Mouse (Mus musculus) embryonic facial prominence, embryonic 10.5 days (tissue): Measurements from ENCODE around the gene Espn. TPM values are rescaled to one million over a fixed set of nuclear protein-coding genes. Genes with fewer than 3 reads are reported as not detected.

Source experiments
- DNase-seq: peaks from one replicate; pipeline ENCODE4 v3.0.0-alpha.2; 2017; ENCODE audit warnings: low spot score
- H3K27ac ChIP-seq: fragments of 300-500 bp; sonication (generic); replicated peaks from 2 replicates; pipeline ENCODE4 v1.5.1; 2016; ENCODE audit warnings: mild to moderate bottlenecking
- H3K27me3 ChIP-seq: fragments of 300-500 bp; sonication (generic); replicated peaks from 2 replicates; pipeline ENCODE4 v1.6.1; 2016; ENCODE audit warnings: low read depth, mild to moderate bottlenecking; ENCODE audit not compliant: poor library complexity, severe bottlenecking
- H3K36me3 ChIP-seq: fragments of 300-500 bp; sonication (generic); replicated peaks from 2 replicates; pipeline ENCODE4 v1.6.1; 2016; ENCODE audit warnings: mild to moderate bottlenecking, moderate library complexity
- H3K4me1 ChIP-seq: fragments of 300-500 bp; sonication (generic); 2 replicates; pipeline ENCODE4 v1.6.1; 2016
- H3K4me3 ChIP-seq: fragments of 300-500 bp; sonication (generic); 2 replicates; pipeline ENCODE4 v1.5.1; 2016; ENCODE audit warnings: mild to moderate bottlenecking, moderate library complexity
- H3K9me3 ChIP-seq: fragments of 300-500 bp; sonication (generic); 2 replicates; pipeline ENCODE4 v1.6.1; 2016; ENCODE audit warnings: mild to moderate bottlenecking
- WGBS: fragments of 180-500 bp; shearing (Covaris S2); methylation state at CpG from one replicate; pipeline ENCODE4 v1.1.7; 2016; 5-methylcytosine and 5-hydroxymethylcytosine counted together
- polyA plus RNA-seq: library from polyadenylated mRNA; unstranded; fragments of >200 nt; fragmentation: Nextera tagmentation; extraction: Ambion mirVana; gene quantifications from 2 replicates; pipeline ENCODE4 v1.2.1, GENCODE M21; 2016

The Espn gene
- polyA plus RNA-seq, 1 experiment from 2014 or later = 10.3 TPM

- DNase-seq = no peak
- no peak overlapping the region for H3K27ac ChIP-seq
- no peaks in the 10 kb centered on the region for H3K9me3 ChIP-seq
- 78% methylated on average over 9 of the region's 9 CpGs for WGBS
- H3K4me3 ChIP-seq = no peak overlapping the region
- peaks cover 72% of the 10 kb centered on the region for H3K36me3 ChIP-seq
- H3K4me1 ChIP-seq = peaks cover 53% of the 10 kb centered on the region
- peaks cover 63% of the 10 kb centered on the region for H3K27me3 ChIP-seq
Measured at GRCm38 (mm10) chr4:152112329-152112728, 39.8 kb downstream of the Espn start.

- Histone ChIP-seq H3K36me3 (peaks cover 88% of the 10 kb centered on the region), H3K27me3 (peaks cover 62% of the 10 kb centered on the region), H3K4me1 (peaks cover 45% of the 10 kb centered on the region), H3K27ac (no peak overlapping the region), H3K9me3 (no peaks in the 10 kb centered on the region), H3K4me3 (no peak overlapping the region)
- no peak for DNase-seq
- 87% methylated on average over 4 of the region's 4 CpGs for WGBS
Measured at GRCm38 (mm10) chr4:152110689-152111088, 41.5 kb downstream of the Espn start.

- no peak for DNase-seq
- H3K4me3 ChIP-seq = no peak overlapping the region
- H3K27ac ChIP-seq = no peak overlapping the region
- no peaks in the 10 kb centered on the region for H3K9me3 ChIP-seq
- peaks cover 34% of the 10 kb centered on the region for H3K4me1 ChIP-seq
- WGBS = 86% methylated on average over 3 of the region's 3 CpGs
- peaks cover 84% of the 10 kb centered on the region for H3K36me3 ChIP-seq
- H3K27me3 ChIP-seq = peaks cover 52% of the 10 kb centered on the region
Measured at GRCm38 (mm10) chr4:152109509-152109908, 42.7 kb downstream of the Espn start.

GRCm38 (mm10) chr4:152108673-152109072 is 43.5 kb downstream of the Espn start:
- DNase-seq = no peak
- peaks cover 84% of the 10 kb centered on the region for H3K36me3 ChIP-seq
- H3K4me3 ChIP-seq = peak overlapping the region; percentile 60
- no peaks in the 10 kb centered on the region for H3K9me3 ChIP-seq
- WGBS = 87% methylated on average over 5 of the region's 5 CpGs
- peaks cover 43% of the 10 kb centered on the region for H3K27me3 ChIP-seq
- peaks cover 26% of the 10 kb centered on the region for H3K4me1 ChIP-seq
- no peak overlapping the region for H3K27ac ChIP-seq

- Histone ChIP-seq H3K27ac (peak overlapping the region; percentile 78), H3K9me3 (no peaks in the 10 kb centered on the region), H3K4me1 (peaks cover 26% of the 10 kb centered on the region), H3K36me3 (peaks cover 84% of the 10 kb centered on the region), H3K4me3 (peak overlapping the region; percentile 60), H3K27me3 (peaks cover 37% of the 10 kb centered on the region)
- DNase-seq = peak; percentile 95
- 6% methylated on average over 30 of the region's 30 CpGs for WGBS
Measured at GRCm38 (mm10) chr4:152107971-152108509, 44.1 kb downstream of the Espn start.

GRCm38 (mm10) chr4:152107493-152107892 is 44.7 kb downstream of the Espn start:
- Histone ChIP-seq H3K36me3 (peaks cover 84% of the 10 kb centered on the region), H3K4me3 (peak overlapping the region; percentile 60), H3K27ac (peak overlapping the region; percentile 78), H3K27me3 (peaks cover 33% of the 10 kb centered on the region), H3K4me1 (peaks cover 32% of the 10 kb centered on the region), H3K9me3 (no peaks in the 10 kb centered on the region)
- 2% methylated on average over 24 of the region's 24 CpGs for WGBS
- peak; percentile 80 for DNase-seq

- H3K27me3 ChIP-seq = peaks cover 29% of the 10 kb centered on the region
- no peak overlapping the region for H3K27ac ChIP-seq
- 57% methylated on average over 9 of the region's 9 CpGs for WGBS
- peaks cover 84% of the 10 kb centered on the region for H3K36me3 ChIP-seq
- no peak for DNase-seq
- H3K9me3 ChIP-seq = no peaks in the 10 kb centered on the region
- H3K4me1 ChIP-seq = peaks cover 35% of the 10 kb centered on the region
- no peak overlapping the region for H3K4me3 ChIP-seq
Measured at GRCm38 (mm10) chr4:152106746-152107145, 45.4 kb downstream of the Espn start.

GRCm38 (mm10) chr4:152103025-152103424 is 49.1 kb downstream of the Espn start:
- Histone ChIP-seq H3K36me3 (peaks cover 51% of the 10 kb centered on the region), H3K4me1 (peaks cover 57% of the 10 kb centered on the region)
- 35% methylated on average over 7 of the region's 7 CpGs for WGBS

GRCm38 (mm10) chr4:152101921-152102320 is 50.2 kb downstream of the Espn start:
- Histone ChIP-seq H3K27me3 (peaks cover 17% of the 10 kb centered on the region), H3K4me3 (no peak overlapping the region), H3K36me3 (peaks cover 47% of the 10 kb centered on the region), H3K4me1 (peaks cover 57% of the 10 kb centered on the region), H3K27ac (no peak overlapping the region), H3K9me3 (no peaks in the 10 kb centered on the region)
- WGBS = 92% methylated on average over 16 of the region's 16 CpGs
- DNase-seq = no peak

More at GRCm38 (mm10) chr4:152103025-152103424, 49.1 kb downstream of the Espn start:
- H3K9me3 ChIP-seq = no peaks in the 10 kb centered on the region
- no peak overlapping the region for H3K27ac ChIP-seq
- peaks cover 19% of the 10 kb centered on the region for H3K27me3 ChIP-seq
- peak; percentile 80 for DNase-seq
- H3K4me3 ChIP-seq = no peak overlapping the region

GRCm38 (mm10) chr4:152101081-152101653 is 51.0 kb downstream of the Espn start:
- WGBS = 57% methylated on average over 7 of the region's 7 CpGs
- no peak overlapping the region for H3K4me3 ChIP-seq
- no peaks in the 10 kb centered on the region for H3K9me3 ChIP-seq
- H3K27me3 ChIP-seq = peaks cover 17% of the 10 kb centered on the region
- no peak overlapping the region for H3K27ac ChIP-seq
- H3K36me3 ChIP-seq = peaks cover 39% of the 10 kb centered on the region
- DNase-seq = no peak
- H3K4me1 ChIP-seq = peaks cover 62% of the 10 kb centered on the region

- Histone ChIP-seq H3K4me1 (peaks cover 67% of the 10 kb centered on the region), H3K27me3 (peaks cover 13% of the 10 kb centered on the region), H3K4me3 (no peak overlapping the region), H3K27ac (peak overlapping the region; percentile 30; the same call in 1 of the 2 replicates), H3K9me3 (no peaks in the 10 kb centered on the region), H3K36me3 (peaks cover 33% of the 10 kb centered on the region)
- DNase-seq = no peak
- 81% methylated on average over 11 of the region's 11 CpGs for WGBS
Measured at GRCm38 (mm10) chr4:152100541-152100940, 51.6 kb downstream of the Espn start.

- H3K4me1 ChIP-seq = peaks cover 68% of the 10 kb centered on the region
Measured at GRCm38 (mm10) chr4:152097911-152098799, 54.0 kb downstream of the Espn start.

More at GRCm38 (mm10) chr4:152097911-152098799, 54.0 kb downstream of the Espn start:
- 17% methylated on average over 11 of the region's 11 CpGs for WGBS
- no peak for DNase-seq
- Histone ChIP-seq H3K36me3 (peaks cover 17% of the 10 kb centered on the region), H3K27me3 (peaks cover 13% of the 10 kb centered on the region), H3K9me3 (no peaks in the 10 kb centered on the region), H3K27ac (no peak overlapping the region), H3K4me3 (peak overlapping the region; percentile 31; the same call in 1 of the 2 replicates)
